Mouse (Mus musculus): ENCODE measurements at regions not wholly inside any gene's neighbourhood (a gene's known extent, or its start where the extent isn't known, plus 50 kb on each side); places are given as distances from the start of the nearest gene placed in this dataset.

DNA sequence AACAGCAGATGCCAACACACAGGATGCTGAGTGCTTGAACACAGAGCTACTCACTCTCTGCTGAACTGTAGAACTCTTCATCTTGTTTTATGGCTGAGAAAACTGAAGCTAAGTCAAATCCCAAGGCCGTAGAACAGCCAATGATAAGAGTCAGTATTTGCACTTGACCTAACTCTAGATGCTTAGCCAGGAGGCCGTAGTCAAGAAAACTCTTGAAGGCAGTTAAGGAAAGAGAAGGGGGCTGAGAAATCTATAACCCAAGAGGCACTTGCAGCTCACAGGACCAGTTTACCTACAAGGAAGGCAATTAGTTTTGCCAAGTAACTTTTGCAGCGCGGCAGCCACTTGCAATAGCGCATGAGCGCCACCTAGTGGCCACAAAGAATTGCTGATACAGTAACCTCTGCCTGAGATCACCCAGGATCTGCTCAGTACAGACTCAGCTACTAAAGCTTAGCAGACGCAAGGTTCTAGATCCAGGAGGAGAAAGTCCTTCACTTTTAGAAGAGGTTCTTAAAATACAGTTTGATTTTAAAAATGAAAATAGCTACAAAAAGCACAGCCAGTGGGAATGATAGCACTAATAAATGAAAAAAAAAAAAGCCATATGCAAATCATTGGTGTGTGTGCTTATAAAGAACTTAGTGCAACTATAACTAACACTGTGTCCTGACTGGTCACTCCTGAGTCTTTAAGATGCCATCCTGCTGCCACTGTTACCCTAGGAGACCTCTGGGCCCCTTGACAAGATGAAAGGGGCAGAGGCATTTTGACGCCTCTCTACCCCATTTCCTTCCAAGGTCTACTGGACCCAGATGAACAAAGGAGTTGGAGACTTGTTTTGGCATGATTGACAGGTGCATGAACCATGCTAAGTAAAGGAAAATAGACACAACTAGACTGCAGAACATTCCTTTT is 149.5 kb downstream of the Setd4 start:
- no peak for ATAC-seq (ENCODE audit: extremely low read depth, insufficient number of reproducible peaks, low FRiP score, poor library complexity, severe bottlenecking)
- Histone ChIP-seq H3K9me3 (replicated peaks) (no peaks in the 10 kb centered on the region), H3K4me3 (ENCODE audit: low read depth, low read length) (no peak overlapping the region), H3K36me3 (replicated peaks) (no peaks in the 10 kb centered on the region), H3K27me3 (ENCODE audit: insufficient read depth, low read length) (peaks cover 39% of the 10 kb centered on the region), H3K4me1 (ENCODE audit: insufficient read depth, low read depth, low read length) (no peaks in the 10 kb centered on the region)
- DNase-seq (ENCODE audit: low spot score) = peak; percentile 60
- no peak for TF ChIP-seq GATA2 (IDR thresholded peaks at IDR 0.05; ENCODE audit: borderline replicate concordance, low read depth, low read length)
- TF ChIP-seq CTCF (IDR thresholded peaks at IDR 0.05; ENCODE audit: low read depth, low read length) = peak; percentile 80

DNA sequence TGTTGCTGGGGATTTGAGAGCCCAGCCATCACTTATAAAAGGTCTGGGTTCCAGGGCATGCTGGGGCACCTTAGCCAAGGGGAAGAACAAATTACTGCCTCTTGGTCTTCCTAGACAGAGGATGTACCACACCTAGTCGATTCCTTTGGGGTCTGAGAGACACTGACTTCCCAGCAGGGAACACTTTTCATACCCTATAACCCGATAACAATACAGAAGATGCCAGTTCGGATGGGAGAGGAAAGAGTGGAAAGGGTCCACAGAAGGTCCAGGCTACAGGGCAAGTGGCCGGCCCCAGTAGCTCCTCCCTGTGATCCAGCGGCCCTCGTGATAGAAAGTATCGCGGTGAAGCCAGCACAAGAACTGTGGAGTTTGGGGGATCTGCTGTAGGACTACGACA is 150.8 kb downstream of the Setd4 start:
- ATAC-seq (ENCODE audit: extremely low read depth, insufficient number of reproducible peaks, low FRiP score, poor library complexity, severe bottlenecking) = no peak
- TF ChIP-seq CTCF (IDR thresholded peaks at IDR 0.05; ENCODE audit: low read depth, low read length) = no peak
- no peak for TF ChIP-seq GATA1 (IDR thresholded peaks at IDR 0.05; ENCODE audit: borderline replicate concordance, low read length)
- no peak for TF ChIP-seq TAL1 (conservative IDR thresholded peaks at IDR 0.05; ENCODE audit: low read depth, low read length)
- TF ChIP-seq POLR2AphosphoS5 (IDR thresholded peaks at IDR 0.05; ENCODE audit: insufficient replicate concordance, low read depth, low read length) = no peak
- TF ChIP-seq GATA2 (IDR thresholded peaks at IDR 0.05; ENCODE audit: borderline replicate concordance, low read depth, low read length) = no peak
- Histone ChIP-seq H3K4me3 (ENCODE audit: low read depth, low read length) (no peak overlapping the region), H3K9me3 (replicated peaks) (no peaks in the 10 kb centered on the region), H3K4me1 (ENCODE audit: insufficient read depth, low read depth, low read length) (no peaks in the 10 kb centered on the region), H3K36me3 (replicated peaks) (no peaks in the 10 kb centered on the region), H3K27me3 (ENCODE audit: insufficient read depth, low read length) (peaks cover 40% of the 10 kb centered on the region)
- DNase-seq (ENCODE audit: low spot score) = no peak

DNA sequence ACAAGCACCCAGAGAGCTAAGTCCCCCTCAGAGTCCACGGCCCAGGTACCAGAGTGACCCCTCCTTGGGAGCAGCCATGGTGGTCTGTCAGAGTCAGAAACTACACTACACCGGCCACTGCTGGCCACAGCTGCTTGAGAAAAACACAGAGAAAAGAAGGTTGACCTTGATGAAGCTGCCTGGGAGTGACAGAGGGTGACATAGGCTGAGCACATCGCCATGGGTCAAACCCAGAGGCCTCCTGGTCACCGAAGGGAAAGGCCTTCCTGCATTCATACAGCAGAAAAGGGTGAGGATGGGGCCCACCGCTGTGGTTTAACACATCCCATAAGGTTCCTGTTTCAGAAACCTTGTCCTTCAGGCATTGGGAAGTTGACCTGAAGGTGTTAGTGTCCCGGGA is 153.0 kb downstream of the Setd4 start:
- DNase-seq (ENCODE audit: low spot score) = no peak
- H3K4me3 ChIP-seq (ENCODE audit: low read depth, low read length) = no peak overlapping the region
- peaks cover 44% of the 10 kb centered on the region for H3K27me3 ChIP-seq (ENCODE audit: insufficient read depth, low read length)
- no peak for TF ChIP-seq POLR2AphosphoS5 (IDR thresholded peaks at IDR 0.05; ENCODE audit: insufficient replicate concordance, low read depth, low read length)
- TF ChIP-seq TAL1 (conservative IDR thresholded peaks at IDR 0.05; ENCODE audit: low read depth, low read length) = no peak
- no peak for TF ChIP-seq GATA2 (IDR thresholded peaks at IDR 0.05; ENCODE audit: borderline replicate concordance, low read depth, low read length)
- TF ChIP-seq CTCF (IDR thresholded peaks at IDR 0.05; ENCODE audit: low read depth, low read length) = no peak
- no peak for TF ChIP-seq GATA1 (IDR thresholded peaks at IDR 0.05; ENCODE audit: borderline replicate concordance, low read length)
- no peak for ATAC-seq (ENCODE audit: extremely low read depth, insufficient number of reproducible peaks, low FRiP score, poor library complexity, severe bottlenecking)
- no peaks in the 10 kb centered on the region for H3K36me3 ChIP-seq (replicated peaks)
- H3K9me3 ChIP-seq (replicated peaks) = no peaks in the 10 kb centered on the region
- H3K4me1 ChIP-seq (ENCODE audit: insufficient read depth, low read depth, low read length) = no peaks in the 10 kb centered on the region

DNA sequence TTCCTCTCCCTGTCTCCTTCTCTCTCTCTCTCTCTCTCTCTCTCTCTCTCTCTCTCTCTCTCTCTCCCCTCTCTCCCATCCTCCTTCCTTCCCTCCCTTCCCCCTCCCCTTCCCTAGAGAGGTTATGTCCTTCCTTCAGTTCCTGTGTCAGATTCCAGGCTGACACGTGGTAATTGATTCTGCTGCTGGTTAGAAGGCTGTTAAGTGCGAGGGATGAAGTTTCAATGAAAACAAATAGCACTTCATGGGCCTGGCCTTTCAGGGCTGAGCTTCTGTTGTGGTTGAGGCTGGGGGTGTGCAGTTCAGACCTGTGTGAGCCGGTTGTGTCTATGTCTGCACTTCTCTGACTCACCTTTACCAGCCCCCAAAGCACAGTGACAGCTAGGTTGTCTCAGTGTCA is 153.9 kb downstream of the Setd4 start:
- H3K36me3 ChIP-seq (replicated peaks) = no peaks in the 10 kb centered on the region
- no peaks in the 10 kb centered on the region for H3K9me3 ChIP-seq (replicated peaks)
- DNase-seq (ENCODE audit: low spot score) (no peak), ATAC-seq (ENCODE audit: extremely low read depth, insufficient number of reproducible peaks, low FRiP score, poor library complexity, severe bottlenecking) (no peak)
- TF ChIP-seq POLR2AphosphoS5 (IDR thresholded peaks at IDR 0.05; ENCODE audit: insufficient replicate concordance, low read depth, low read length) (no peak), GATA2 (IDR thresholded peaks at IDR 0.05; ENCODE audit: borderline replicate concordance, low read depth, low read length) (no peak), GATA1 (IDR thresholded peaks at IDR 0.05; ENCODE audit: borderline replicate concordance, low read length) (no peak), CTCF (IDR thresholded peaks at IDR 0.05; ENCODE audit: low read depth, low read length) (no peak), TAL1 (conservative IDR thresholded peaks at IDR 0.05; ENCODE audit: low read depth, low read length) (no peak)
- no peak overlapping the region for H3K4me3 ChIP-seq (ENCODE audit: low read depth, low read length)
- no peaks in the 10 kb centered on the region for H3K4me1 ChIP-seq (ENCODE audit: insufficient read depth, low read depth, low read length)
- peaks cover 48% of the 10 kb centered on the region for H3K27me3 ChIP-seq (ENCODE audit: insufficient read depth, low read length)

DNA sequence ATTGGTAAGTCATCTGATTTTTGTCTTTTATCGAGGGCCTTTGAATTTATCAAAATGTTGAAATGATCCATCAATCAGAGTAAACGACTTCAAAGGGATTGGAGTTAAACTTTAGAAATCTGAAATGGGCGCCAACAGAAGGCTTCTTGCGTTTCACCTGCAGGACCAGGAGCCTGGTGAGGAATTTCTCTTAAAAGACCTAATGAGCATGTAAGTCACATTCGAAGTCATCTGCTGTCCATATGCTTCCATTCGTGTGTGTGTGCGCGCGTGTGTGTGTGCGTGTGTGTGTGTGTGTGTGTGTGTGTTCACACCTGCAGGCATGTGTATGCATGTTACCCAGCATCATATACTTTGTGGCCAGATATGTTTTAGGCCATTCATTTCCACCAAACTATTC is 155.7 kb downstream of the Setd4 start:
- TF ChIP-seq TAL1 (conservative IDR thresholded peaks at IDR 0.05; ENCODE audit: low read depth, low read length) (no peak), GATA1 (IDR thresholded peaks at IDR 0.05; ENCODE audit: borderline replicate concordance, low read length) (no peak), CTCF (IDR thresholded peaks at IDR 0.05; ENCODE audit: low read depth, low read length) (no peak), GATA2 (IDR thresholded peaks at IDR 0.05; ENCODE audit: borderline replicate concordance, low read depth, low read length) (no peak)
- Histone ChIP-seq H3K9me3 (replicated peaks) (peaks cover 6% of the 10 kb centered on the region; the same call in 1 of the 2 replicates), H3K4me1 (ENCODE audit: insufficient read depth, low read depth, low read length) (no peaks in the 10 kb centered on the region), H3K27me3 (ENCODE audit: insufficient read depth, low read length) (peaks cover 41% of the 10 kb centered on the region), H3K36me3 (replicated peaks) (no peaks in the 10 kb centered on the region), H3K4me3 (ENCODE audit: low read depth, low read length) (no peak overlapping the region)
- DNase-seq (ENCODE audit: low spot score) = no peak
- no peak for ATAC-seq (ENCODE audit: extremely low read depth, insufficient number of reproducible peaks, low FRiP score, poor library complexity, severe bottlenecking)

DNA sequence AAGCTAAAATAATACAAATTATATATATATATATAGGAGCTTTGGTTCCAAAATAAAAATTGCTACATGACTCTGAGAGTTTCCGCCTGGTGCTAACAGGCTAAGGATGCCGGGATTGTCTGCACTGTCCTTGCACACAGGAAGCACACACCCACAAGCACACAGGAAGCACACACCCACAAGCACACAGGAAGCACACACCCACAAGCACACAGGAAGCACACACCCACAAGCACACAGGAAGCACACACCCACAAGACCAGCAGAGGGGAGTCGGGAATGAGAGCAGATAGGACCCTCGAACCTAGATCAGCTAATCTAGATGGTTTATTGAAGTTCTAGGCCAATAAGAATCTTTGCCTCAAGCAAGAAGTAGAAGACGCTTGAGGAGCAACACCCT is 156.9 kb downstream of the Setd4 start:
- peaks cover 6% of the 10 kb centered on the region; the same call in 1 of the 2 replicates for H3K9me3 ChIP-seq (replicated peaks)
- DNase-seq (ENCODE audit: low spot score) (no peak), ATAC-seq (ENCODE audit: extremely low read depth, insufficient number of reproducible peaks, low FRiP score, poor library complexity, severe bottlenecking) (no peak)
- no peaks in the 10 kb centered on the region for H3K36me3 ChIP-seq (replicated peaks)
- H3K4me3 ChIP-seq (ENCODE audit: low read depth, low read length) = no peak overlapping the region
- H3K27me3 ChIP-seq (ENCODE audit: insufficient read depth, low read length) = peaks cover 37% of the 10 kb centered on the region
- H3K4me1 ChIP-seq (ENCODE audit: insufficient read depth, low read depth, low read length) = no peaks in the 10 kb centered on the region
- TF ChIP-seq POLR2AphosphoS5 (IDR thresholded peaks at IDR 0.05; ENCODE audit: insufficient replicate concordance, low read depth, low read length) = no peak
- no peak for TF ChIP-seq GATA1 (IDR thresholded peaks at IDR 0.05; ENCODE audit: borderline replicate concordance, low read length)
- no peak for TF ChIP-seq CTCF (IDR thresholded peaks at IDR 0.05; ENCODE audit: low read depth, low read length)
- no peak for TF ChIP-seq GATA2 (IDR thresholded peaks at IDR 0.05; ENCODE audit: borderline replicate concordance, low read depth, low read length)
- no peak for TF ChIP-seq TAL1 (conservative IDR thresholded peaks at IDR 0.05; ENCODE audit: low read depth, low read length)
